Mouse (Mus musculus): Measurements from ENCODE around the gene Gdpd5. TPM values are rescaled to one million over a fixed set of nuclear protein-coding genes. Genes with fewer than 3 reads are reported as not detected.
A peak's percentile ranks its signal among the peaks of the same experiment; 100 is the strongest.

The Gdpd5 gene
- total RNA-seq, 2 experiments from 2014 or later, result 40.8 to 42.4 TPM

GRCm38 (mm10) chr7:99409441-99410222, 28.4 kb downstream of the Gdpd5 start:
- no peak for TF ChIP-seq CTCF (IDR thresholded peaks at IDR 0.05)
- intact Hi-C loops (cut with DNase I), result no loop called here
- H3K4me3 ChIP-seq, result no peak overlapping the region
- DNase-seq (ENCODE audit: extremely low spot score in 1 of 2, low spot score in 2 of 2), result peak in 1 of 2 experiments; percentile 31
- H3K27ac ChIP-seq, result peak overlapping the region; percentile 48

DNA sequence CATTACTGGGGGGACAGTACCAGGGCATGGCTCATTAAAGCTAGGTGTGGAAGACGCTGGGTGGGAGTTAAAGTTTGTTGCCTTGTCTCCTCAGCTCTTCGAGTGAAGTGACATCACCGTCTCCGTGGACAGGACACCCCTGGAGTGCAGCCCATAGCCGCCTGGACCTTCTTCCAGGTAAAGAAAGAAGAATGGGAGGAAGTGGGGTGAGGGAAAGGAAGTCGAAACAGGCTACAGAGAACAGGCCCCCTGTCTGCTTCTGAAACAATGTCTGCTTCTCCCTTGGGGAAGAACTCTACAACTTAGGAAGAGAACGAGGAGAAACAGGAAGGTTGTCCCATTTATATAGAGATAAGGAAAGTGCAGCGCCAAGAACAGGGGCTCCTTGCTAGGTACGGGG, 29.1 kb downstream of the Gdpd5 start:
- H3K27ac ChIP-seq, result peak overlapping the region; percentile 48
- TF ChIP-seq CTCF (IDR thresholded peaks at IDR 0.05), result no peak
- H3K4me3 ChIP-seq, result no peak overlapping the region
- DNase-seq (ENCODE audit: extremely low spot score in 1 of 2, low spot score in 2 of 2), result no peak
- intact Hi-C loops (cut with DNase I), result no loop called here

GRCm38 (mm10) chr7:99411047-99411779, 30.0 kb downstream of the Gdpd5 start:
- no peak overlapping the region for H3K27ac ChIP-seq
- DNase-seq (ENCODE audit: extremely low spot score in 1 of 2, low spot score in 2 of 2), result no peak
- intact Hi-C loops (cut with DNase I), result no loop called here
- TF ChIP-seq CTCF (IDR thresholded peaks at IDR 0.05), result no peak
- no peak overlapping the region for H3K4me3 ChIP-seq

GRCm38 (mm10) chr7:99415045-99415444, 33.8 kb downstream of the Gdpd5 start:
- H3K27ac ChIP-seq, result no peak overlapping the region
- no peak for DNase-seq (ENCODE audit: extremely low spot score in 1 of 2, low spot score in 2 of 2)
- intact Hi-C loops (cut with DNase I), result no loop called here
- H3K4me3 ChIP-seq, result no peak overlapping the region
- no peak for TF ChIP-seq CTCF (IDR thresholded peaks at IDR 0.05)

- Histone ChIP-seq H3K27ac (no peak overlapping the region), H3K4me3 (no peak overlapping the region)
- TF ChIP-seq CTCF (IDR thresholded peaks at IDR 0.05), result no peak
- intact Hi-C loops (cut with DNase I), result no loop called here
- DNase-seq (ENCODE audit: extremely low spot score in 1 of 2, low spot score in 2 of 2), result no peak
Measured at GRCm38 (mm10) chr7:99419311-99419710, 38.1 kb downstream of the Gdpd5 start.

GRCm38 (mm10) chr7:99421006-99421405, 39.8 kb downstream of the Gdpd5 start:
- intact Hi-C loops (cut with DNase I), result no loop called here
- H3K4me3 ChIP-seq, result no peak overlapping the region
- H3K27ac ChIP-seq, result no peak overlapping the region
- no peak for DNase-seq (ENCODE audit: extremely low spot score in 1 of 2, low spot score in 2 of 2)
- no peak for TF ChIP-seq CTCF (IDR thresholded peaks at IDR 0.05)

DNA sequence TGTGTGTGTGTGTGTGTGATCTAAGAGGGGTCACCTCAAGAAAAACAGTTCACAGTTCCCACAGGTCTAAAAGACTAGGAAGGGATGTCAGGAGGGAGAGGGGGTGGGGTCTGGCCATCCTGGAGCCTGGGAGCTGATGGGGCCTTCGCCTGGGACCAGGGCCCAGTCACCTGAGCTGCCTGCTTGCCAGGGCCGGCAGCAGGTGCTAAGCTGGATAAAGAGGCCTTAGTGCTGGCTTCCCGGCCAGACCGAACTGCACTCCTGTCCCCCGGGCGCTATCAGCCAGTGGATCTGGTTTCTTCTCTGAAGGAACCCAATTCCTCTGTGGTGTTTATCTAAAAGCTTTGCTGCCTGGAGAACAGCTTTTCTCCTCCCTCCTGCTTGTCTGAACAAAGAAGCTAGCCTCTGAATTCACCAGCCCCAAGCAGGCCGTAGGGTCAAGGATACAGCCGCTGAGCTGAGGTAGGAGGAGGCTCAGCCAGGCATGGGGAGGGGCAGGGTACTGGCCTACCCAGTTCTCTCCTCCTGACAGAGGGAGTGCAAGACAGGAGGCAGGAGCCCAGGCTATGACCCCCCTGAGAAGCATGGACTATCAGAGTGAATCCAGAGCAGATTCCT, 43.4 kb downstream of the Gdpd5 start:
- TF ChIP-seq CTCF (IDR thresholded peaks at IDR 0.05), result no peak
- DNase-seq (ENCODE audit: extremely low spot score in 1 of 2, low spot score in 2 of 2), result no peak
- intact Hi-C loops (cut with DNase I), result no loop called here
- Histone ChIP-seq H3K27ac (no peak overlapping the region; the same call in 1 of the 2 replicates), H3K4me3 (no peak overlapping the region)

DNA sequence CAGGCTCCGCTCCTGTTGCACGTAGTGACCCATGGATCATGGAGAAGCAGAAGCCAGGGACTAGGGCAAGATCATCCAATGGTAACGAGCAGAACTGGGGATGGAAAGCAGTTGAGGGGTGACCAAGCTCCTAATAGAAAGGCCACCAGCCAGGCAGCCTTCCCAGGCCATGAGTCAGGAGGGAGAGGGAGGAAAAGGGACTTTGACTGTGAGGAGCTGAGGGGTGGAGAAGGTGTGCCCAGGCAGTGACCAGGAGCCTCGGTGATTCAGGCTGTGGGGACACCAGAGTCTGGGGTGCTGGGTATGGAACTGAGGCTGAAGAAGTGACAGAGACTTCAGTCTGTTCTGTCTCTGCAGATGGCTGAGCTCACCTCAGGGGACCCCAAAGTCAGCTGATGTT, 44.5 kb downstream of the Gdpd5 start:
- no peak for TF ChIP-seq CTCF (IDR thresholded peaks at IDR 0.05)
- H3K27ac ChIP-seq, result no peak overlapping the region; the same call in 1 of the 2 replicates
- DNase-seq (ENCODE audit: extremely low spot score in 1 of 2, low spot score in 2 of 2), result no peak
- no peak overlapping the region for H3K4me3 ChIP-seq
- intact Hi-C loops (cut with DNase I), result no loop called here

DNA sequence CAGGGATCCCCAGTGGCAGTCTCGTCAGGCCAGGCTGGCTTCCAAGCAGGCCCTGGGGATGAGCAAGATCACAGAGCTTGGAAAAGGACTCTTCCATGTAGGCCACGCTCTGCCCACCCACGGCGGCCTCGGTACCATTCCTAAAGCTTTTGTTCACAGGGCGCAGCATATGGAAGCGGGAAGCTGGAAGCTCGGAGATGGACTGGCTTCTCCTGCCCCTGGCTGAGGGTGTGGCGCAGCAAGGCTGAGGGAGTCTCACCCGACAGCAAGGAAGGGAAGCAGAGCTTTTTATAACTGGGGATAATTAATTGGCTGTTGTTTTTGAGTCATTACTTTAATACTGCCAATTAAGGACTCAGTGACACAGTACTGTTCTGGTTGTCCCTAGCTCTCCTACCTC, 45.8 kb downstream of the Gdpd5 start:
- Histone ChIP-seq H3K4me3 (no peak overlapping the region), H3K27ac (no peak overlapping the region)
- no peak for TF ChIP-seq CTCF (IDR thresholded peaks at IDR 0.05)
- intact Hi-C loops (cut with DNase I), result no loop called here
- DNase-seq (ENCODE audit: extremely low spot score in 1 of 2, low spot score in 2 of 2), result no peak

- intact Hi-C loops (cut with DNase I), result no loop called here
- H3K27ac ChIP-seq, result no peak overlapping the region
- TF ChIP-seq CTCF (IDR thresholded peaks at IDR 0.05), result no peak
- DNase-seq (ENCODE audit: extremely low spot score in 1 of 2, low spot score in 2 of 2), result no peak
- no peak overlapping the region for H3K4me3 ChIP-seq
Measured at GRCm38 (mm10) chr7:99427987-99428386, 46.8 kb downstream of the Gdpd5 start.

- H3K4me3 ChIP-seq, result no peak overlapping the region
- no peak for TF ChIP-seq CTCF (IDR thresholded peaks at IDR 0.05)
- no peak overlapping the region for H3K27ac ChIP-seq
- intact Hi-C loops (cut with DNase I), result no loop called here
- no peak for DNase-seq (ENCODE audit: extremely low spot score in 1 of 2, low spot score in 2 of 2)
Measured at GRCm38 (mm10) chr7:99428836-99429235, 47.6 kb downstream of the Gdpd5 start.

DNA sequence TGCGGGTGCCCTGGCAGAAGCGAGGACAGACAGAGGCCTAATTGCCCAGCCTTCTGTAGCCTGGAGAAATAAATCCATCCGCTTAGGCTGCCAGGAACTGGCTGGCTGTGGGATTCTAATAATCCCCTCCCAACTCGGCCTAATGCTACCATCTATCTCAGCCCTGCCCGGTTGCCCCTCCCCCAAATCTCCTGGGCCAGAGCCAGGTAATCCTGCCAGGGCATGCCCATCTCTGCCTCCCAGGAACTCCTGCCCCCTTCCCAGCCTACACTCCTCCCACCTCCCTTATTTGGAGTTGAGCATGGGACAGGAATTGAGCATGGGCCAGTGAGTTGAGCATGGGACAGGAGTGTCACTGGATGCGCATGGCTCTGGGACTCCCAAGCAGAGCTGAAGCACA, 48.6 kb downstream of the Gdpd5 start:
- no peak for DNase-seq (ENCODE audit: extremely low spot score in 1 of 2, low spot score in 2 of 2)
- Histone ChIP-seq H3K4me3 (no peak overlapping the region), H3K27ac (no peak overlapping the region)
- intact Hi-C loops (cut with DNase I), result no loop called here
- TF ChIP-seq CTCF (IDR thresholded peaks at IDR 0.05), result no peak

All from left cerebral cortex, adult 2 months (tissue).